12 mouse cellular contexts compared by ENCODE assay signal in the genomic region with DNA sequence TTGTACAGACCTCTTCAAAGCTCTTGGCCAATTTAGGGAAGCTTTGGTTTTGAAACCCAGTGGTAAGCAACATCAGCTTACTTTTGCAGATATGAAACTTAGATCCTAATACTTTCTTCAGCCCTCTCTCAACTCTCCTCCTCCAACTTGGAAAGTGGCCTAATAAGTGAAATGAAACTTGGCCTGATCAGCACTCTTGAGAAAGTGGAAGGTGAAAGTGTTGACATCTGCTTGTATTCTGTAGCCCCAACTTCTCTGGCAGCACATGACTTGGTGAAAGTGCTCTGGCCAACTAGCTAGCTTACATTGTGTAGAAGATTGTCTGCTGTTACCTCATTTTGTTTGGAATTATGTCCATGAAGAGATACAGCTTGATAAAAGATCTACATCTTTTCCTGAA.
DNase-seq lines count a peak whose midpoint lies in the region; ATAC-seq and TF ChIP-seq lines count a peak whose summit lies in the region.
"Had no signal": no experiment of that assay in that cellular context is flagged by ENCODE, and none has a peak within 500 bp of the region (broad histone marks: within the 10 kb centered on the region; RNA-seq: fewer than 3 reads in every experiment).

No protein-coding gene starts in this region.

- ATAC-seq in embryonic facial prominence, embryonic 14.5 days (ENCODE audit: low read depth): no peak
- peak; percentile 98 for ATAC-seq in granulocyte monocyte progenitor cell, adult 5-6 weeks (replicated peaks; ENCODE audit: poor library complexity, severe bottlenecking)
- ATAC-seq: forebrain, embryonic 16.5 days had no signal

- no peaks in the 10 kb centered on the region for H3K79me2 ChIP-seq in liver, adult 2 months (ENCODE audit: control insufficient read depth, insufficient read depth, low read length)

- no peaks in the 10 kb centered on the region for H3K9me3 ChIP-seq in embryonic facial prominence, embryonic 14.5 days (ENCODE audit: control insufficient read depth, low read length)
- H3K9me3 ChIP-seq in embryonic facial prominence, embryonic 10.5 days: no peaks in the 10 kb centered on the region
- H3K9me3 ChIP-seq: embryonic facial prominence, embryonic 13.5 days had no signal

- no peaks in the 10 kb centered on the region for H3K36me3 ChIP-seq in embryonic facial prominence, embryonic 14.5 days (ENCODE audit: control insufficient read depth, insufficient read depth, low read length)
- no peaks in the 10 kb centered on the region for H3K36me3 ChIP-seq in embryonic facial prominence, embryonic 10.5 days (replicated peaks)
- H3K36me3 ChIP-seq in liver, adult 2 months (ENCODE audit: control insufficient read depth, insufficient read depth, low read length): no peaks in the 10 kb centered on the region
- H3K36me3 ChIP-seq: embryonic facial prominence, embryonic 13.5 days had no signal

- DNase-seq in embryonic facial prominence, embryonic 14.5 days (ENCODE audit: low spot score): peak; percentile 64
- DNase-seq in embryonic facial prominence, embryonic 10.5 days (ENCODE audit: low spot score): no peak
- DNase-seq in liver, adult 2 months (ENCODE audit: extremely low read depth, low read depth, low spot score): peak; percentile 61
- DNase-seq in liver: no peak
- DNase-seq in monocyte, adult 2 months (ENCODE audit: low read depth in 1 of 2, low spot score in 2 of 2): peak; percentile 43 to 70
- DNase-seq in cerebellum, postnatal 10 days: no peak
- DNase-seq in cerebellum, adult 11-12 months: no peak
- DNase-seq: cerebellum, adult 9-10 months had no signal

- no peak overlapping the region for H3K4me2 ChIP-seq in embryonic facial prominence, embryonic 14.5 days (ENCODE audit: low read depth, low read length)
- H3K4me2 ChIP-seq: embryonic facial prominence, embryonic 13.5 days had no signal

- no peak overlapping the region for H3K9ac ChIP-seq in embryonic facial prominence, embryonic 14.5 days (ENCODE audit: low read depth, low read length)
- H3K9ac ChIP-seq in liver, adult 2 months (ENCODE audit: low read depth, low read length): no peak overlapping the region
- H3K9ac ChIP-seq: embryonic facial prominence, embryonic 13.5 days had no signal

- TF ChIP-seq POLR2A in liver, adult 2 months (IDR thresholded peaks at IDR 0.05; ENCODE audit: extremely low read depth, insufficient read depth, low read length): no peak

- no peaks in the 10 kb centered on the region for H3K4me1 ChIP-seq in embryonic facial prominence, embryonic 14.5 days (ENCODE audit: control insufficient read depth, insufficient read depth, low read length)
- H3K4me1 ChIP-seq in embryonic facial prominence, embryonic 10.5 days: no peaks in the 10 kb centered on the region
- no peaks in the 10 kb centered on the region for H3K4me1 ChIP-seq in liver, adult 2 months (ENCODE audit: control insufficient read depth, insufficient read depth, low read length)
- H3K4me1 ChIP-seq: embryonic facial prominence, embryonic 13.5 days had no signal

- no peak overlapping the region for H3K4me3 ChIP-seq in embryonic facial prominence, embryonic 14.5 days (ENCODE audit: low read depth, low read length)
- H3K4me3 ChIP-seq in embryonic facial prominence, embryonic 10.5 days: no peak overlapping the region
- H3K4me3 ChIP-seq in liver, adult 2 months (ENCODE audit: insufficient read depth, low read depth, low read length): no peak overlapping the region
- H3K4me3 ChIP-seq: embryonic facial prominence, embryonic 13.5 days; heart, adult 2 months had no signal

- TF ChIP-seq CTCF in liver, adult 2 months (IDR thresholded peaks at IDR 0.05; ENCODE audit: low read depth, low read length): no peak

- no peaks in the 10 kb centered on the region for H3K27me3 ChIP-seq in embryonic facial prominence, embryonic 14.5 days (replicated peaks; ENCODE audit: control insufficient read depth, insufficient read depth, low read length)
- no peaks in the 10 kb centered on the region for H3K27me3 ChIP-seq in embryonic facial prominence, embryonic 10.5 days (replicated peaks; ENCODE audit: low read depth, poor library complexity, severe bottlenecking)
- no peaks in the 10 kb centered on the region for H3K27me3 ChIP-seq in liver, adult 2 months (ENCODE audit: control insufficient read depth, insufficient read depth, low read length)
- H3K27me3 ChIP-seq: embryonic facial prominence, embryonic 13.5 days had no signal

- H3K27ac ChIP-seq in embryonic facial prominence, embryonic 14.5 days (replicated peaks; ENCODE audit: low read depth, low read length): no peak overlapping the region
- H3K27ac ChIP-seq in embryonic facial prominence, embryonic 10.5 days (replicated peaks): no peak overlapping the region
- H3K27ac ChIP-seq in liver, adult 2 months (replicated peaks; ENCODE audit: insufficient read depth, low read depth, low read length): no peak overlapping the region
- H3K27ac ChIP-seq: embryonic facial prominence, embryonic 13.5 days; heart, adult 2 months had no signal

Comparison
In these comparisons a context has a peak if more than half of its experiments do, and no peak if none do; other contexts are left out.
1. DNase-seq: peak in embryonic facial prominence, embryonic 14.5 days (single experiment), liver, adult 2 months (single experiment) and monocyte, adult 2 months (2 of 2); none in embryonic facial prominence, embryonic 10.5 days (single experiment), liver (single experiment), cerebellum, postnatal 10 days (0 of 2) and cerebellum, adult 11-12 months (single experiment).